Mouse (Mus musculus) spleen, postnatal 0 days (tissue): ENCODE data around the gene Spink4. TPM values are rescaled to one million over a fixed set of nuclear protein-coding genes. Genes with fewer than 3 reads are reported as not detected.

Experiments
- polyA plus RNA-seq: library from polyadenylated mRNA; unstranded; fragments of >200 nt; fragmentation: Nextera tagmentation; extraction: Ambion mirVana; gene quantifications from 2 replicates; pipeline ENCODE4 v1.2.1, GENCODE M21; 2015

Gene Spink4
- polyA plus RNA-seq, result 2.4 and 3.5 TPM in 2 replicates

DNA sequence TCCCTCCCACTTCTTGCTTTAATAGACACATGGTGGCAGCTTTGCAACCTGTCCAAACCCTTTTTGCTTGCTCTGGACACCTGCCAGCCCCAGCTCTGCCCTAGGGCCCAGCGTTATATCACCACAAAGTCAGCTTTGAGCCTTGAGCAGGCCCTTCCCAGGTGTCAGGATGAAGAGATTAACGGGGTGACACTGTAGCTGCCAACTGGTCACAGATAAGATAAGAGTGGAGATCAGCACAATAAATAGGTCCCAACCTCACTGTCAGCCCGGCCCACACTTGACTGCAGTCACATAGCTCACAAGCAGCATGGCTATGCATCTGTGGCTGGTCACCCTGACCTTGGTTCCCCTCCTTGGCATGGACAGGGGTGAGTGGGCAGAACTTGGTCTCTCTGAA lies at the start of gene Spink4:
Gene Spink4 (plus strand): TSS at position 268 of the 400 bp plus-strand sequence.

DNA sequence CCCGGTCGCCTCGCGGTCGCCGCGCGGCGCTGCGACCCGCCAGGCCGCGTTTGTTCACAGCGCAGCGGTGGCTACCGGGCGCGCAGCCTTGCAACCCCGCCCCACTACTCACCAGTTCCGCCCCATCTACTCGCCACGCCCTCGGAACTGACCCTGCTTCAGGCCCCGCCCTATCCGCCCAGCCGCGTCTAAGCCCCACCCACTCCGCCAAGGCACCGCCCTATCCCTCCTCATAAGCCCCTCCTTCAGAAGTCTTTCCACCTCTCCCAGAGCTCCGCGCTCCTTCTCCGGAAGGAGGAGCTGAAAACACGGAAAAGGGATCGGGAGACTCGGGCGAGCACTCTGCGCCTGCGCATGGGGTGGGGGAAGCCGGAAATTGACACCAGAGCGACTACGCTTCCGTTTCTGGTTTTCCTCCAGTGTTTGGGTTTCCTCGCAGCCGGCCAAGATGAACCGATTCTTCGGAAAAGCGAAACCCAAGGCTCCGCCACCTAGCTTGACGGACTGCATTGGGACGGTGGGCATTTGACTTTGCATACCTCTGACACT lies 28.4 kb downstream of the Spink4 start, which contains the start of the genes Bag1 and Chmp5:
Gene Bag1 (minus strand): TSS at position 135 of the 549 bp plus-strand sequence.
Gene Chmp5 (plus strand): TSS at position 248 of the 549 bp plus-strand sequence.

DNA sequence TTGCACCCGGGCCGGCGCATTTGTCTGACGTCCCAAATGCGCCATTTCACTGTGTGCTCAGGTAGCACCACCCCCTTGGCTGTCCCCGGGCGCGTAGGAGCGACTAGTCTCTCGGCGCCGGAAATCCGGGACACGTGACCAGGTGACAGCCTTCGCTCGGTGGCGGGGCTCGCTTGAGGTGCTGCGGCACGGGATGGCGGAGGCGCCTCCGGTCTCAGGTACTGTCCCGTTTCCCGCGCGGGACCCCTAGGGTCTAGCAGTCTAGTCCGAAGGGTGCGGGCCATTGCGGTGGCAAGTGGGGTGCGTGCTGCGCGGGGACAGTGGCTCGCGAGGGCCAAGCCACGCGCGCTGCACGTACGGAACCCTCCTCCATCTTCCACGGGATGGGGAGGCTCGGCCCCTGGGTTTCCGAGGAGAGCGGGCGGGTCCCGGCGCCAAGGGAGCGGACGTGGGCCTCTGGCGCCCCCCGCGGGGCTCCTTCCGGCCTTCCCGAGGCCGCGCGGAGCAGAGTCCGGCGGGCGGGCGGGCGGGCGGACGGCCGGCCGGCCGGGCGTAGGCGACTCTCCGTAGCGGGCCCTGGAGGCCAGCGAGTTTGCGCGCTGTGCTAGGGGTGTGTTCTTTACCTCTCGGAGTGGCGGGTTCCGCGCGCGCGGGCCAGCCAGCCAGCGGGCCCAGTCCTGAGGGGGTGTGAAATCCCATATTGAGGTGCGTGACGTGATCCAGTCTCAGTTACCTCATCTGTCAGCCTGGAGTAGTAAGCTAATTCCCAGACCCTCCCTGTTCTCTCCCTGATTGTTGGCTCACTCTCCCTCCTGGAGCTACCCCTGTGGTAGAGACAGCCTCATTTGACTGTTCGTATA lies 51.2 kb downstream of the Spink4 start, which contains the start of gene Nfx1:
Gene Nfx1 (plus strand): TSS at position 65 of the 860 bp plus-strand sequence.

Other genes starting within 250 kb of the Spink4 start
- 15.5 and 15.6 TPM in 2 replicates for gene Aptx, start 216.9 kb upstream of the Spink4 start, polyA plus RNA-seq
- 159 and 170 TPM in 2 replicates for gene Dnaja1, start 197.9 kb upstream of the Spink4 start, polyA plus RNA-seq
- 81.8 and 86.5 TPM in 2 replicates for gene Smu1, start 162.1 kb upstream of the Spink4 start, polyA plus RNA-seq
- 40.7 and 42.6 TPM in 2 replicates for gene B4galt1, start 66.0 kb upstream of the Spink4 start, polyA plus RNA-seq
- gene Bag1, start 28.2 kb downstream of the Spink4 start, polyA plus RNA-seq, result 178 and 195 TPM in 2 replicates
- gene Chmp5, start 28.4 kb downstream of the Spink4 start, polyA plus RNA-seq, result 63.2 and 67.9 TPM in 2 replicates
- gene Nfx1, start 50.9 kb downstream of the Spink4 start, polyA plus RNA-seq, result 33.2 and 39.1 TPM in 2 replicates
- gene Aqp7, start 128.1 kb downstream of the Spink4 start, polyA plus RNA-seq, result 0.22 TPM in 1 of 2 replicates, not detected in the other
- gene Aqp3, start 178.1 kb downstream of the Spink4 start, polyA plus RNA-seq, result 8.0 and 8.5 TPM in 2 replicates
- gene Nol6, start 204.4 kb downstream of the Spink4 start, polyA plus RNA-seq, result 9.6 and 10.2 TPM in 2 replicates
- 57.3 and 62.9 TPM in 2 replicates for gene Ube2r2, start 215.7 kb downstream of the Spink4 start, polyA plus RNA-seq